ENCODE assay signal across 24 mouse cellular contexts in the genomic region with DNA sequence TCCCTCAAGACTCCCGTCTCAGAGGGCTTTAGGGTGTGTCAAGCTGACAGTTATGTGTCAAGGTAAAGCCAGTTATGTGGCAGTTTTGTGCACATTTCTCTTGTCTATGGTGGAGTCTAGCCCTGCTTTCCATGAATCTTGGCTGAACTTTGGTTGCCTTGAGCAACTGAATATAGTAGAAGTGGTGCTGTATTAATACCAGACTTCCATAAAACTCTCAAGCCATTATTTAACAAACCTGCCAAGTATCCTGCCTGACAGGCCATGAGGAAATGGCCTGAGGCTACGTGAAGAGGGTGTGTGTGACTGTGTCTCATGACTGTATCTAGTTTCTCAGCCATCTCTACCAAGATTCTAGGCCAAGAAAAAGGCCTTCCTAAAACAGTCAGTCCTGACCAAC.
"Had no signal": no experiment of that assay in that cellular context is flagged by ENCODE, and none has a peak within 500 bp of the region (broad histone marks: within the 10 kb centered on the region; RNA-seq: fewer than 3 reads in every experiment).

No protein-coding gene starts in this region.

- H3K36me3 ChIP-seq: heart, embryonic 13.5 days; heart, embryonic 15.5 days; liver, embryonic 13.5 days; liver, embryonic 15.5 days had no signal

- H3K4me2 ChIP-seq: heart, embryonic 11.5 days; heart, embryonic 13.5 days; heart, embryonic 15.5 days; hindbrain, embryonic 13.5 days; hindbrain, embryonic 15.5 days; liver, embryonic 11.5 days; liver, embryonic 13.5 days; liver, embryonic 15.5 days had no signal

- H3K27ac ChIP-seq: gastrocnemius, adult 2 months; heart, embryonic 13.5 days; heart, embryonic 15.5 days; hindbrain, embryonic 13.5 days; hindbrain, embryonic 15.5 days; hindbrain, postnatal 0 days; left cerebral cortex, adult 2 months; liver, embryonic 13.5 days; liver, embryonic 15.5 days had no signal

- H3K27me3 ChIP-seq: heart, embryonic 13.5 days; heart, embryonic 15.5 days; hindbrain, embryonic 13.5 days; hindbrain, embryonic 15.5 days; liver, embryonic 13.5 days; liver, embryonic 15.5 days had no signal

- H3K9me3 ChIP-seq: heart, embryonic 13.5 days; heart, embryonic 15.5 days; hindbrain, embryonic 13.5 days; hindbrain, embryonic 15.5 days; liver, embryonic 13.5 days had no signal

- ATAC-seq: hindbrain, postnatal 0 days; intestine, embryonic 16.5 days; liver, postnatal 0 days had no signal

- DNase-seq: gastrocnemius, adult 2 months; gastrocnemius, postnatal 10 days; gastrocnemius, postnatal 25 days; heart, adult 18-20 months; heart, postnatal 14 days; heart, postnatal 36 days; kidney, adult 18-20 months; kidney, adult 8-10 months; kidney, postnatal 10 days; kidney, postnatal 25 days; kidney, postnatal 4 days; liver; liver, embryonic 13.5 days; liver, postnatal 0 days had no signal

- H3K9ac ChIP-seq: heart, embryonic 13.5 days; heart, embryonic 15.5 days; hindbrain, embryonic 13.5 days; hindbrain, embryonic 15.5 days; liver, embryonic 13.5 days; liver, embryonic 15.5 days; liver, postnatal 0 days had no signal

- H3K4me3 ChIP-seq: gastrocnemius, adult 2 months; heart, embryonic 13.5 days; heart, embryonic 15.5 days; hindbrain, embryonic 13.5 days; hindbrain, embryonic 15.5 days; left cerebral cortex, adult 2 months; liver, embryonic 13.5 days; liver, embryonic 15.5 days had no signal

- H3K4me1 ChIP-seq: heart, embryonic 13.5 days; heart, embryonic 15.5 days; hindbrain, embryonic 13.5 days; hindbrain, embryonic 15.5 days; liver, embryonic 13.5 days; liver, embryonic 15.5 days had no signal
